Mouse (Mus musculus): ENCODE measurements at regions not wholly inside any gene's neighbourhood (a gene's known extent, or its start where the extent isn't known, plus 50 kb on each side); places are given as distances from the start of the nearest gene placed in this dataset.
A peak's percentile ranks its signal among the peaks of the same experiment; 100 is the strongest.

- no peak for DNase-seq (ENCODE audit: low read depth, low spot score)
- no peaks in the 10 kb centered on the region for H3K36me3 ChIP-seq (ENCODE audit: control insufficient read depth, insufficient read depth, low read length, poor library complexity, severe bottlenecking)
- H3K27me3 ChIP-seq (ENCODE audit: control insufficient read depth, insufficient read depth, low read length, poor library complexity, severe bottlenecking), result no peaks in the 10 kb centered on the region
Measured at GRCm38 (mm10) chr5:52092273-52092672, 98.0 kb downstream of the Dhx15 start.

GRCm38 (mm10) chr5:52088131-52088530 lies 102.2 kb downstream of the Dhx15 start:
- no peaks in the 10 kb centered on the region for H3K27me3 ChIP-seq (ENCODE audit: control insufficient read depth, insufficient read depth, low read length, poor library complexity, severe bottlenecking)
- DNase-seq (ENCODE audit: low read depth, low spot score), result no peak
- no peaks in the 10 kb centered on the region for H3K36me3 ChIP-seq (ENCODE audit: control insufficient read depth, insufficient read depth, low read length, poor library complexity, severe bottlenecking)

GRCm38 (mm10) chr5:52086766-52087429 lies 103.4 kb downstream of the Dhx15 start:
- Histone ChIP-seq H3K27me3 (ENCODE audit: control insufficient read depth, insufficient read depth, low read length, poor library complexity, severe bottlenecking) (no peaks in the 10 kb centered on the region), H3K36me3 (ENCODE audit: control insufficient read depth, insufficient read depth, low read length, poor library complexity, severe bottlenecking) (no peaks in the 10 kb centered on the region)
- DNase-seq (ENCODE audit: low read depth, low spot score), result no peak

- no peaks in the 10 kb centered on the region for H3K27me3 ChIP-seq (ENCODE audit: control insufficient read depth, insufficient read depth, low read length, poor library complexity, severe bottlenecking)
- DNase-seq (ENCODE audit: low read depth, low spot score), result no peak
- no peaks in the 10 kb centered on the region for H3K36me3 ChIP-seq (ENCODE audit: control insufficient read depth, insufficient read depth, low read length, poor library complexity, severe bottlenecking)
Measured at GRCm38 (mm10) chr5:52080268-52080667, 110.0 kb downstream of the Dhx15 start.

- no peak for DNase-seq (ENCODE audit: low read depth, low spot score)
- Histone ChIP-seq H3K36me3 (ENCODE audit: control insufficient read depth, insufficient read depth, low read length, poor library complexity, severe bottlenecking) (no peaks in the 10 kb centered on the region), H3K27me3 (ENCODE audit: control insufficient read depth, insufficient read depth, low read length, poor library complexity, severe bottlenecking) (no peaks in the 10 kb centered on the region)
Measured at GRCm38 (mm10) chr5:52077696-52078095, 112.6 kb downstream of the Dhx15 start.

- H3K36me3 ChIP-seq (ENCODE audit: control insufficient read depth, insufficient read depth, low read length, poor library complexity, severe bottlenecking), result no peaks in the 10 kb centered on the region
- H3K27me3 ChIP-seq (ENCODE audit: control insufficient read depth, insufficient read depth, low read length, poor library complexity, severe bottlenecking), result no peaks in the 10 kb centered on the region
- no peak for DNase-seq (ENCODE audit: low read depth, low spot score)
Measured at GRCm38 (mm10) chr5:52075096-52075495, 115.2 kb downstream of the Dhx15 start.

GRCm38 (mm10) chr5:52064804-52065451 lies 125.4 kb downstream of the Dhx15 start:
- Histone ChIP-seq H3K36me3 (ENCODE audit: control insufficient read depth, insufficient read depth, low read length, poor library complexity, severe bottlenecking) (no peaks in the 10 kb centered on the region), H3K27me3 (ENCODE audit: control insufficient read depth, insufficient read depth, low read length, poor library complexity, severe bottlenecking) (no peaks in the 10 kb centered on the region)
- peak; percentile 62 for DNase-seq (ENCODE audit: low read depth, low spot score)

- no peaks in the 10 kb centered on the region for H3K36me3 ChIP-seq (ENCODE audit: control insufficient read depth, insufficient read depth, low read length, poor library complexity, severe bottlenecking)
- DNase-seq (ENCODE audit: low read depth, low spot score), result no peak
- H3K27me3 ChIP-seq (ENCODE audit: control insufficient read depth, insufficient read depth, low read length, poor library complexity, severe bottlenecking), result no peaks in the 10 kb centered on the region
Measured at GRCm38 (mm10) chr5:52062214-52062613, 128.1 kb downstream of the Dhx15 start.

GRCm38 (mm10) chr5:52061226-52061625 lies 129.1 kb downstream of the Dhx15 start:
- DNase-seq (ENCODE audit: low read depth, low spot score), result no peak
- Histone ChIP-seq H3K27me3 (ENCODE audit: control insufficient read depth, insufficient read depth, low read length, poor library complexity, severe bottlenecking) (no peaks in the 10 kb centered on the region), H3K36me3 (ENCODE audit: control insufficient read depth, insufficient read depth, low read length, poor library complexity, severe bottlenecking) (no peaks in the 10 kb centered on the region)

GRCm38 (mm10) chr5:52057261-52057660 lies 133.1 kb downstream of the Dhx15 start:
- Histone ChIP-seq H3K36me3 (ENCODE audit: control insufficient read depth, insufficient read depth, low read length, poor library complexity, severe bottlenecking) (no peaks in the 10 kb centered on the region), H3K27me3 (ENCODE audit: control insufficient read depth, insufficient read depth, low read length, poor library complexity, severe bottlenecking) (no peaks in the 10 kb centered on the region)
- no peak for DNase-seq (ENCODE audit: low read depth, low spot score)

GRCm38 (mm10) chr5:52052072-52052465 lies 138.2 kb downstream of the Dhx15 start:
- no peaks in the 10 kb centered on the region for H3K27me3 ChIP-seq (ENCODE audit: control insufficient read depth, insufficient read depth, low read length, poor library complexity, severe bottlenecking)
- H3K36me3 ChIP-seq (ENCODE audit: control insufficient read depth, insufficient read depth, low read length, poor library complexity, severe bottlenecking), result no peaks in the 10 kb centered on the region
- no peak for DNase-seq (ENCODE audit: low read depth, low spot score)

GRCm38 (mm10) chr5:52051383-52052071 lies 138.8 kb downstream of the Dhx15 start:
- H3K36me3 ChIP-seq (ENCODE audit: control insufficient read depth, insufficient read depth, low read length, poor library complexity, severe bottlenecking), result no peaks in the 10 kb centered on the region
- no peaks in the 10 kb centered on the region for H3K27me3 ChIP-seq (ENCODE audit: control insufficient read depth, insufficient read depth, low read length, poor library complexity, severe bottlenecking)
- no peak for DNase-seq (ENCODE audit: low read depth, low spot score)

- H3K27me3 ChIP-seq (ENCODE audit: control insufficient read depth, insufficient read depth, low read length, poor library complexity, severe bottlenecking), result no peaks in the 10 kb centered on the region
- DNase-seq (ENCODE audit: low read depth, low spot score), result no peak
- no peaks in the 10 kb centered on the region for H3K36me3 ChIP-seq (ENCODE audit: control insufficient read depth, insufficient read depth, low read length, poor library complexity, severe bottlenecking)
Measured at GRCm38 (mm10) chr5:52048790-52049189, 141.5 kb downstream of the Dhx15 start.

GRCm38 (mm10) chr5:52046704-52047103 lies 143.6 kb downstream of the Dhx15 start:
- DNase-seq (ENCODE audit: low read depth, low spot score), result no peak
- no peaks in the 10 kb centered on the region for H3K27me3 ChIP-seq (ENCODE audit: control insufficient read depth, insufficient read depth, low read length, poor library complexity, severe bottlenecking)
- H3K36me3 ChIP-seq (ENCODE audit: control insufficient read depth, insufficient read depth, low read length, poor library complexity, severe bottlenecking), result no peaks in the 10 kb centered on the region

GRCm38 (mm10) chr5:52044101-52044500 lies 146.2 kb downstream of the Dhx15 start:
- no peak for DNase-seq (ENCODE audit: low read depth, low spot score)
- H3K36me3 ChIP-seq (ENCODE audit: control insufficient read depth, insufficient read depth, low read length, poor library complexity, severe bottlenecking), result no peaks in the 10 kb centered on the region
- no peaks in the 10 kb centered on the region for H3K27me3 ChIP-seq (ENCODE audit: control insufficient read depth, insufficient read depth, low read length, poor library complexity, severe bottlenecking)
